Mouse (Mus musculus): ENCODE measurements around the gene Rab40c.

Rab40c gene

GRCm38 (mm10) chr17:25843636-25844395, 75.7 kb downstream of the Rab40c start:
- peak; percentile 14 for DNase-seq (ENCODE audit: low read depth)

GRCm38 (mm10) chr17:25843122-25843521, 76.4 kb downstream of the Rab40c start:
- no peak for DNase-seq (ENCODE audit: low read depth)

GRCm38 (mm10) chr17:25842509-25842908, 77.0 kb downstream of the Rab40c start:
- no peak for DNase-seq (ENCODE audit: low read depth)

GRCm38 (mm10) chr17:25841117-25841880, 78.2 kb downstream of the Rab40c start, which contains the start of gene Gm20683:
Gm20683 (minus strand) TSS chr17:25841763.
- DNase-seq (ENCODE audit: low read depth): no peak

- no peak for DNase-seq (ENCODE audit: low read depth)
Measured at GRCm38 (mm10) chr17:25840519-25840918, 79.0 kb downstream of the Rab40c start.

GRCm38 (mm10) chr17:25839455-25840235, 79.9 kb downstream of the Rab40c start:
- DNase-seq (ENCODE audit: low read depth): no peak

GRCm38 (mm10) chr17:25838904-25839303, 80.6 kb downstream of the Rab40c start:
- DNase-seq (ENCODE audit: low read depth): no peak

- DNase-seq (ENCODE audit: low read depth): no peak
Measured at GRCm38 (mm10) chr17:25837533-25837932, 82.0 kb downstream of the Rab40c start.

- DNase-seq (ENCODE audit: low read depth): no peak
Measured at GRCm38 (mm10) chr17:25837076-25837410, 82.5 kb downstream of the Rab40c start, which contains the start of gene Rhbdl1. Rhbdl1 (minus strand) TSS chr17:25837295.

- DNase-seq (ENCODE audit: low read depth): no peak
Measured at GRCm38 (mm10) chr17:25836397-25837075, 83.0 kb downstream of the Rab40c start.

GRCm38 (mm10) chr17:25835816-25836215, 83.7 kb downstream of the Rab40c start:
- no peak for DNase-seq (ENCODE audit: low read depth)

- DNase-seq (ENCODE audit: low read depth): no peak
Measured at GRCm38 (mm10) chr17:25835301-25835700, 84.2 kb downstream of the Rab40c start.

GRCm38 (mm10) chr17:25834595-25835222, 84.8 kb downstream of the Rab40c start:
- no peak for DNase-seq (ENCODE audit: low read depth)

GRCm38 (mm10) chr17:25833961-25834594, 85.4 kb downstream of the Rab40c start:
- DNase-seq (ENCODE audit: low read depth): peak; percentile 42

- DNase-seq (ENCODE audit: low read depth): peak; percentile 98
Measured at GRCm38 (mm10) chr17:25833291-25833663, 86.2 kb downstream of the Rab40c start, which contains the start of gene Stub1. Stub1 (minus strand) TSS chr17:25833404.

GRCm38 (mm10) chr17:25832436-25833290, 86.9 kb downstream of the Rab40c start:
- peak; percentile 100 for DNase-seq (ENCODE audit: low read depth)
